Mouse (Mus musculus) hindbrain, embryonic 15.5 days (tissue): Measurements from ENCODE around the gene Sec1. TPM values are rescaled to one million over a fixed set of nuclear protein-coding genes. Genes with fewer than 3 reads are reported as not detected.
"Not testable (repeated sequence)": the region's sequence is repeated elsewhere in the genome, so short reads cannot be mapped to it uniquely, and the experiment has no call there.

Experiments used
- ATAC-seq: fragments of 200-750 bp; cut with Nextera tagmentation; 2 replicates; pipeline ENCODE4 v1.8.0; 2017; ENCODE audit warnings: low read depth, moderate number of reproducible peaks, moderate TSS enrichment; ENCODE audit not compliant: low FRiP score
- H3K27ac ChIP-seq: fragments of 300-500 bp; sonication (generic); replicated peaks from 2 replicates; pipeline ENCODE4 v1.5.1; 2015; ENCODE audit warnings: mild to moderate bottlenecking, inconsistent platforms
- H3K27me3 ChIP-seq: fragments of 300-500 bp; sonication (generic); 2 replicates; pipeline ENCODE4 v1.6.1; 2015; ENCODE audit warnings: control low read depth, inconsistent platforms
- H3K36me3 ChIP-seq: fragments of 300-500 bp; sonication (generic); 2 replicates; pipeline ENCODE4 v1.6.1; 2015; ENCODE audit warnings: control low read depth, inconsistent platforms
- H3K4me1 ChIP-seq: fragments of 300-500 bp; sonication (generic); replicated peaks from 2 replicates; pipeline ENCODE4 v1.6.1; 2015; ENCODE audit warnings: control low read depth, inconsistent platforms
- H3K4me2 ChIP-seq: fragments of 300-500 bp; sonication (generic); 2 replicates; pipeline ENCODE4 v1.6.1; 2015; ENCODE audit warnings: moderate library complexity, mild to moderate bottlenecking, inconsistent platforms
- H3K4me3 ChIP-seq: fragments of 300-500 bp; sonication (generic); 2 replicates; pipeline ENCODE4 v1.5.1; 2015; ENCODE audit warnings: mild to moderate bottlenecking, inconsistent platforms
- H3K9ac ChIP-seq: fragments of 300-500 bp; sonication (generic); 2 replicates; pipeline ENCODE4 v1.6.1; 2015; ENCODE audit warnings: inconsistent platforms
- H3K9me3 ChIP-seq: fragments of 300-500 bp; sonication (generic); 2 replicates; pipeline ENCODE4 v1.6.1; 2016; ENCODE audit warnings: control low read depth, inconsistent platforms
- WGBS: fragments of 180-500 bp; shearing (Covaris S2); methylation state at CpG from one replicate; pipeline ENCODE4 v1.1.7; 2015; 5-methylcytosine and 5-hydroxymethylcytosine counted together
- polyA plus RNA-seq: library from polyadenylated mRNA; unstranded; fragments of >200 nt; fragmentation: Nextera tagmentation; extraction: Ambion mirVana; gene quantifications from 2 replicates; pipeline ENCODE4 v1.2.1, GENCODE M21; 2015

Sec1 gene
- polyA plus RNA-seq, 1 experiment from 2014 or later = 0.35 TPM

- Histone ChIP-seq H3K4me3 (no peak overlapping the region), H3K27ac (peak overlapping the region; percentile 70), H3K9ac (peak overlapping the region; percentile 23; the same call in 1 of the 2 replicates), H3K4me2 (peak overlapping the region; percentile 46), H3K4me1 (peaks cover 8% of the 10 kb centered on the region; the same call in 1 of the 2 replicates), H3K27me3 (no peaks in the 10 kb centered on the region), H3K36me3 (no peaks in the 10 kb centered on the region), H3K9me3 (no peaks in the 10 kb centered on the region)
- 30% methylated on average over 14 of the region's 14 CpGs for WGBS
- ATAC-seq = peak; percentile 70
Observed at GRCm38 (mm10) chr7:45682144-45683126, 11.8 kb downstream of the Sec1 start.

DNA sequence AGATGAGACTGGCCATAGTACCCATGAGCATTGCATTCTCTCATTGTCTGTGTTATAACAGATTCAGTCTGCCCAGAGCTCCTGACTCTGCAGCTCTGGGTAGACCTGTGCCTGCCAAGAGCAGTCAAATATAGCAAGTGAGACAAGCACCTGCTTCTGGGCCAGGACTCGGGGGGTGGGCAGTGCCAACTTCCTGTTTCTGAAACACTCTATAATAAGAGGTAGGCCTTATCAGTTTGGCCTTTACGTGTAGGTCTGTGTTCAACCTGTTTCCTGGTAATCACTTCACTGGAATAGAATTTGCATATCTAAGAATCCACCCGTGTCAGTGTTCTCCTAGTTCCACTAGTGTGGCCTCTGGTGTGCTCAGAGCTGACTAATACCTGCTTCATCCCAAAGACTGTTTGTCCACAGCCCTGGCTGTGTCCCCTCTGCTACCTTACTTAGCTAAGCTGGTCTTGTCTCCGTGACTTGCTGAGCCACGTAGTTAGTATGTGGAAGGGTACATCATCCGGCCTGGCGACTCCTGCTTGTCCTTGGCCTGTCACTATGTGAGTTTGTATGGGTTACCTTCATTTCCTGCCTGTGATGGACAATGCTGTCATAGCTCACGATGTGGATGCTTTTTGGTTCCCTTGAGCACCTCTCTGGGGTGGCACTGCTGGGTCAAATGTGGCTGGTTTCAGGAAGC lies 13.0 kb downstream of the Sec1 start:
- no peak for ATAC-seq
- Histone ChIP-seq H3K9ac (no peak overlapping the region), H3K4me1 (peaks cover 7% of the 10 kb centered on the region; the same call in 1 of the 2 replicates), H3K27me3 (no peaks in the 10 kb centered on the region), H3K4me3 (no peak overlapping the region), H3K36me3 (no peaks in the 10 kb centered on the region), H3K4me2 (no peak overlapping the region), H3K9me3 (no peaks in the 10 kb centered on the region), H3K27ac (no peak overlapping the region)
- WGBS = 88% methylated on average over 8 of the region's 8 CpGs

DNA sequence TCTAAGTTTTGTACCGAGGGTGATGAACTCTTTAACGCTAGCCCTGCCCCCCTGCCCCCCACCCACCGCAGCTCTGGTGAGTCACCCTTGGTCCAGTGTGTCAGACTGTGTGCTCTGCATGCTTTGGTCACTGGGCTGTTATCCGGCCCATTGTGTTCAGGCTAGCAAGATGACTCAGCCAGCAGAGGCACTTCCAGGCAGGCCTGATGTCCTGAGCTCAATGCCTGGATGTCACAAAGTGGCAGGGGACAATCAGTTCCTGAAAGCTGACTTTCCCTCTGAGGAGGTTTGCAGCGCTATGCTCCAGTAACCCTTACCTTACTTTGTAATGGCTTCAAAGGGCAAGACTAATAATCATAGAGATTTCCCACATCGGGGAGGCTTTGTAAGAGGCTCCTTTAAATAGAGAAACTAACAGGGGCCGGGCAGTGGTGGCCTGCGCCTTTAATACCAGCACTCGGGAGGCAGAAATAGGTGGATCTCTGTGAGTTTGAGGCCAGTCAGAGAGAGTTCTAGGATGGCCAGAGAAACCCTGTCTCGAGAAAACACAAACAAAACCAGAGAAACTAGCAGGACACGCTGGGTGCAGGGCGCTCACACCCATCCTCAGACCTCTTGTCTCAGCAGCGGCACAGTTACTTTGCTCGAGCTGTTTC lies 14.1 kb downstream of the Sec1 start:
- H3K4me1 ChIP-seq = peaks cover 3% of the 10 kb centered on the region; the same call in 1 of the 2 replicates
- H3K9ac ChIP-seq = no peak overlapping the region
- 64% methylated on average over 14 of the region's 14 CpGs for WGBS
- H3K4me3 ChIP-seq = no peak overlapping the region
- H3K9me3 ChIP-seq = no peaks in the 10 kb centered on the region
- no peaks in the 10 kb centered on the region for H3K36me3 ChIP-seq
- ATAC-seq = no peak
- H3K4me2 ChIP-seq = no peak overlapping the region
- no peak overlapping the region for H3K27ac ChIP-seq
- no peaks in the 10 kb centered on the region for H3K27me3 ChIP-seq

GRCm38 (mm10) chr7:45678513-45678912 lies 15.7 kb downstream of the Sec1 start:
- no peak overlapping the region for H3K27ac ChIP-seq
- H3K27me3 ChIP-seq = no peaks in the 10 kb centered on the region
- no peak overlapping the region for H3K4me3 ChIP-seq
- no peak overlapping the region for H3K9ac ChIP-seq
- H3K36me3 ChIP-seq = no peaks in the 10 kb centered on the region
- H3K4me1 ChIP-seq = peaks cover 3% of the 10 kb centered on the region; the same call in 1 of the 2 replicates
- ATAC-seq = no peak
- H3K4me2 ChIP-seq = no peak overlapping the region
- WGBS = 95% methylated on average over 14 of the region's 14 CpGs
- no peaks in the 10 kb centered on the region for H3K9me3 ChIP-seq

GRCm38 (mm10) chr7:45677627-45678295 lies 16.4 kb downstream of the Sec1 start:
- WGBS = 82% methylated on average over 7 of the region's 7 CpGs
- peaks cover 3% of the 10 kb centered on the region; the same call in 1 of the 2 replicates for H3K4me1 ChIP-seq

GRCm38 (mm10) chr7:45668921-45669320 lies 25.3 kb downstream of the Sec1 start:
- Histone ChIP-seq H3K9ac (no peak overlapping the region), H3K27me3 (no peaks in the 10 kb centered on the region), H3K4me2 (no peak overlapping the region), H3K9me3 (no peaks in the 10 kb centered on the region), H3K36me3 (no peaks in the 10 kb centered on the region), H3K27ac (no peak overlapping the region), H3K4me1 (no peaks in the 10 kb centered on the region), H3K4me3 (no peak overlapping the region)
- no peak for ATAC-seq
- WGBS = 98% methylated on average over 9 of the region's 9 CpGs

More at GRCm38 (mm10) chr7:45677627-45678295, 16.4 kb downstream of the Sec1 start:
- no peaks in the 10 kb centered on the region for H3K27me3 ChIP-seq
- H3K36me3 ChIP-seq = no peaks in the 10 kb centered on the region
- H3K27ac ChIP-seq = no peak overlapping the region
- no peak for ATAC-seq
- H3K4me2 ChIP-seq = no peak overlapping the region
- no peak overlapping the region for H3K4me3 ChIP-seq
- H3K9ac ChIP-seq = no peak overlapping the region
- H3K9me3 ChIP-seq = no peaks in the 10 kb centered on the region

GRCm38 (mm10) chr7:45667761-45668160 lies 26.4 kb downstream of the Sec1 start:
- Histone ChIP-seq H3K9me3 (no peaks in the 10 kb centered on the region), H3K4me2 (no peak overlapping the region), H3K4me3 (no peak overlapping the region), H3K27ac (no peak overlapping the region), H3K27me3 (no peaks in the 10 kb centered on the region), H3K4me1 (no peaks in the 10 kb centered on the region), H3K9ac (no peak overlapping the region), H3K36me3 (no peaks in the 10 kb centered on the region)
- 66% methylated on average over 14 of the region's 14 CpGs for WGBS
- ATAC-seq = no peak

- ATAC-seq = no peak
- 85% methylated on average over 7 of the region's 7 CpGs for WGBS
Observed at GRCm38 (mm10) chr7:45666161-45666560, 28.0 kb downstream of the Sec1 start, which contains the start of gene Fut2. Gene Fut2, minus strand, starts transcription at chr7:45666394.

DNA sequence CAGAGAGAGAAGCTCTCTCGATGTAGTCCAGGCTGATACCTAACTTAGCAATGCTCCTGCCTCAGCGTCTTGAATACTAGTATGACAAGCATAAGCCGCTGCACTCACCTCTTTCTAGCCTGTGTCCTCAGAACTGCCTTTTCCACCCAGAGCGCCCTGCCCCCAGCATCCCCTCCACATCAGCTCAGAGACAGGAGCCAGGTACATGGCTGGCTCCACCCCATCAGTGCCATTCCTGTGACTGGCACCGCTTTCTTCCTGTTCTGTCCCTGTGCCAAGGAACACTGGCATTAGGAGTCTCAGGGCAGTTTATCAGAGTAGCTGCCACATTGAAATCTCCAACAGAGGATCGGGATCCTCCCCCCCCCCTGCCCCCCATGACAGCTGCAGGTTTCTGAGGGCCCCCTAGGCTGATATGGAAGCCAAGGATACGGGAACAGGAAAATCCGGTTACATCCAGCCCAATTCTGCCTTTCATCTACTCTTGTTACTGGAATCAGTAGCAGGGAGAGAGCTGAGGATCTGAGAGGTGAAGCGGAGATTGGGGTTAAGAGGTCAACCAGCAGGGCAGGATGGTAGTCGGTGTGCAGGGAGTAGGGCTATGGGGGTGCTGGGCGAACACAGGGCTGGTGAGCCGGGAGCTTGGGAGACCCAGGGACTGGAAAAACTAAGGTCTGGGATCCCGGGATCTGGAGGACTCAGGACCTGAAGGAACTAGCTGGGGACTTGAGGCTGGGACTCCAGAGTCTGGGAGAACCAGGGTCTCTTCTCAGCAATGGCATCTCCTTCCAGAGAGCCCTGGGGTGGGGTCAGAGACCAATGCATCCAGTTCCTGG lies 28.7 kb downstream of the Sec1 start:
- no peaks in the 10 kb centered on the region for H3K36me3 ChIP-seq
- 65% methylated on average over 13 of the region's 13 CpGs for WGBS
- no peaks in the 10 kb centered on the region for H3K4me1 ChIP-seq

More at GRCm38 (mm10) chr7:45666161-45666560, 28.0 kb downstream of the Sec1 start, which contains the start of gene Fut2:
- no peaks in the 10 kb centered on the region for H3K4me1 ChIP-seq
- no peak within 1 kb of the TSS for H3K4me2 ChIP-seq
- no peaks in the 10 kb centered on the region for H3K27me3 ChIP-seq
- H3K9ac ChIP-seq = no peak within 1 kb of the TSS
- no peaks in the 10 kb centered on the region for H3K9me3 ChIP-seq
- H3K27ac ChIP-seq = no peak within 1 kb of the TSS
- H3K36me3 ChIP-seq = no peaks in the 10 kb centered on the region
- no peak within 1 kb of the TSS for H3K4me3 ChIP-seq

GRCm38 (mm10) chr7:45661702-45662101 lies 32.5 kb downstream of the Sec1 start:
- not testable (repeated sequence) for H3K27ac ChIP-seq, H3K4me1 ChIP-seq, H3K9me3 ChIP-seq, H3K4me2 ChIP-seq, H3K36me3 ChIP-seq, H3K27me3 ChIP-seq, H3K4me3 ChIP-seq, ATAC-seq, H3K9ac ChIP-seq
- 90% methylated on average over 6 of the region's 6 CpGs for WGBS

More for the DNA sequence above, 28.7 kb downstream of the Sec1 start:
- H3K27me3 ChIP-seq = no peaks in the 10 kb centered on the region
- no peak overlapping the region for H3K4me3 ChIP-seq
- no peaks in the 10 kb centered on the region for H3K9me3 ChIP-seq
- no peak for ATAC-seq
- H3K4me2 ChIP-seq = no peak overlapping the region
- no peak overlapping the region for H3K9ac ChIP-seq
- H3K27ac ChIP-seq = no peak overlapping the region
